Mouse (Mus musculus): ENCODE results near the gene Kmt5a. TPM values are rescaled to one million over a fixed set of nuclear protein-coding genes. Genes with fewer than 3 reads are reported as not detected.
A peak's percentile ranks its signal among the peaks of the same experiment; 100 is the strongest.

The Kmt5a gene
- polyA plus RNA-seq (2014; fragmentation: Nextera tagmentation; extraction: Ambion mirVana): 54.7 and 58.6 TPM in 2 replicates

- peak within 1 kb of the TSS; percentile 75 for H3K9ac ChIP-seq (ENCODE audit: low read depth, low read length)
- H3K4me3 ChIP-seq (ENCODE audit: low read length): peak within 1 kb of the TSS; percentile 74
- peak; percentile 98 for ATAC-seq (ENCODE audit: low FRiP score, low TSS enrichment)
- peak within 1 kb of the TSS; percentile 98 for H3K4me2 ChIP-seq (replicated peaks; ENCODE audit: low read depth, low read length)
- H3K27ac ChIP-seq (ENCODE audit: low read depth, low read length): peak within 1 kb of the TSS; percentile 93
- no peaks in the 10 kb centered on the region for H3K9me3 ChIP-seq (ENCODE audit: control insufficient read depth, low read length)
- no peaks in the 10 kb centered on the region for H3K27me3 ChIP-seq (ENCODE audit: control insufficient read depth, insufficient read depth, low read length)
- H3K4me1 ChIP-seq (ENCODE audit: control insufficient read depth, insufficient read depth, low read length): peaks cover 9% of the 10 kb centered on the region; the same call in 1 of the 2 replicates
- no peaks in the 10 kb centered on the region for H3K36me3 ChIP-seq (ENCODE audit: control insufficient read depth, insufficient read depth, low read length)
- WGBS: 1% methylated on average over 34 of the region's 34 CpGs
These were observed at the start of gene Kmt5a for GRCm38 (mm10) chr5:124439447-124440093. Kmt5a (plus strand) TSS chr5:124439930.

GRCm38 (mm10) chr5:124392412-124392811 lies 47.3 kb upstream of the Kmt5a start:
- WGBS: 96% methylated on average over 4 of the region's 4 CpGs
- no peak overlapping the region for H3K4me3 ChIP-seq (ENCODE audit: low read length)
- H3K36me3 ChIP-seq (ENCODE audit: control insufficient read depth, insufficient read depth, low read length): peaks cover 93% of the 10 kb centered on the region
- no peaks in the 10 kb centered on the region for H3K4me1 ChIP-seq (ENCODE audit: control insufficient read depth, insufficient read depth, low read length)
- no peaks in the 10 kb centered on the region for H3K9me3 ChIP-seq (ENCODE audit: control insufficient read depth, low read length)
- no peak for ATAC-seq (ENCODE audit: low FRiP score, low TSS enrichment)
- no peak overlapping the region for H3K4me2 ChIP-seq (replicated peaks; ENCODE audit: low read depth, low read length)
- H3K27ac ChIP-seq (ENCODE audit: low read depth, low read length): no peak overlapping the region
- H3K9ac ChIP-seq (ENCODE audit: low read depth, low read length): no peak overlapping the region
- H3K27me3 ChIP-seq (ENCODE audit: control insufficient read depth, insufficient read depth, low read length): no peaks in the 10 kb centered on the region

GRCm38 (mm10) chr5:124393726-124394125 lies 46.0 kb upstream of the Kmt5a start:
- Histone ChIP-seq H3K27ac (ENCODE audit: low read depth, low read length) (no peak overlapping the region), H3K4me3 (ENCODE audit: low read length) (no peak overlapping the region), H3K9ac (ENCODE audit: low read depth, low read length) (no peak overlapping the region), H3K4me2 (replicated peaks; ENCODE audit: low read depth, low read length) (no peak overlapping the region), H3K36me3 (ENCODE audit: control insufficient read depth, insufficient read depth, low read length) (peaks cover 95% of the 10 kb centered on the region), H3K27me3 (ENCODE audit: control insufficient read depth, insufficient read depth, low read length) (no peaks in the 10 kb centered on the region), H3K4me1 (ENCODE audit: control insufficient read depth, insufficient read depth, low read length) (no peaks in the 10 kb centered on the region), H3K9me3 (ENCODE audit: control insufficient read depth, low read length) (no peaks in the 10 kb centered on the region)
- 92% methylated on average over 7 of the region's 7 CpGs for WGBS
- ATAC-seq (ENCODE audit: low FRiP score, low TSS enrichment): no peak

- Histone ChIP-seq H3K36me3 (ENCODE audit: control insufficient read depth, insufficient read depth, low read length) (peaks cover 68% of the 10 kb centered on the region), H3K4me3 (ENCODE audit: low read length) (no peak overlapping the region), H3K9ac (ENCODE audit: low read depth, low read length) (no peak overlapping the region), H3K9me3 (ENCODE audit: control insufficient read depth, low read length) (no peaks in the 10 kb centered on the region), H3K27me3 (ENCODE audit: control insufficient read depth, insufficient read depth, low read length) (no peaks in the 10 kb centered on the region), H3K4me1 (ENCODE audit: control insufficient read depth, insufficient read depth, low read length) (no peaks in the 10 kb centered on the region), H3K4me2 (replicated peaks; ENCODE audit: low read depth, low read length) (no peak overlapping the region), H3K27ac (ENCODE audit: low read depth, low read length) (no peak overlapping the region)
- WGBS: 80% methylated on average over 3 of the region's 3 CpGs
- no peak for ATAC-seq (ENCODE audit: low FRiP score, low TSS enrichment)
These were observed 28.9 kb upstream of the Kmt5a start for GRCm38 (mm10) chr5:124410808-124411207.

GRCm38 (mm10) chr5:124412163-124412562 lies 27.6 kb upstream of the Kmt5a start:
- ATAC-seq (ENCODE audit: low FRiP score, low TSS enrichment): no peak
- Histone ChIP-seq H3K9me3 (ENCODE audit: control insufficient read depth, low read length) (no peaks in the 10 kb centered on the region), H3K9ac (ENCODE audit: low read depth, low read length) (no peak overlapping the region), H3K4me3 (ENCODE audit: low read length) (no peak overlapping the region), H3K27me3 (ENCODE audit: control insufficient read depth, insufficient read depth, low read length) (no peaks in the 10 kb centered on the region), H3K4me2 (replicated peaks; ENCODE audit: low read depth, low read length) (no peak overlapping the region), H3K36me3 (ENCODE audit: control insufficient read depth, insufficient read depth, low read length) (peaks cover 57% of the 10 kb centered on the region), H3K27ac (ENCODE audit: low read depth, low read length) (no peak overlapping the region), H3K4me1 (ENCODE audit: control insufficient read depth, insufficient read depth, low read length) (no peaks in the 10 kb centered on the region)
- WGBS: 89% methylated on average over 5 of the region's 5 CpGs

GRCm38 (mm10) chr5:124418903-124419302 lies 20.8 kb upstream of the Kmt5a start:
- WGBS: 97% methylated on average over 2 of the region's 2 CpGs
- no peak overlapping the region for H3K27ac ChIP-seq (ENCODE audit: low read depth, low read length)
- no peaks in the 10 kb centered on the region for H3K27me3 ChIP-seq (ENCODE audit: control insufficient read depth, insufficient read depth, low read length)
- H3K9ac ChIP-seq (ENCODE audit: low read depth, low read length): no peak overlapping the region
- ATAC-seq (ENCODE audit: low FRiP score, low TSS enrichment): no peak
- peaks cover 7% of the 10 kb centered on the region; the same call in 1 of the 2 replicates for H3K36me3 ChIP-seq (ENCODE audit: control insufficient read depth, insufficient read depth, low read length)
- H3K4me1 ChIP-seq (ENCODE audit: control insufficient read depth, insufficient read depth, low read length): peaks cover under 1% of the 10 kb centered on the region; the same call in 1 of the 2 replicates
- H3K4me3 ChIP-seq (ENCODE audit: low read length): no peak overlapping the region
- H3K4me2 ChIP-seq (replicated peaks; ENCODE audit: low read depth, low read length): no peak overlapping the region
- no peaks in the 10 kb centered on the region for H3K9me3 ChIP-seq (ENCODE audit: control insufficient read depth, low read length)

GRCm38 (mm10) chr5:124421786-124422185 lies 17.9 kb upstream of the Kmt5a start:
- 0 out of 2 replicates have a peak, but pooled peaks cover 4% of the 10 kb centered on the region for H3K36me3 ChIP-seq (ENCODE audit: control insufficient read depth, insufficient read depth, low read length)
- H3K9ac ChIP-seq (ENCODE audit: low read depth, low read length): no peak overlapping the region
- H3K4me1 ChIP-seq (ENCODE audit: control insufficient read depth, insufficient read depth, low read length): peaks cover 9% of the 10 kb centered on the region; the same call in 1 of the 2 replicates
- ATAC-seq (ENCODE audit: low FRiP score, low TSS enrichment): no peak
- no peak overlapping the region for H3K4me2 ChIP-seq (replicated peaks; ENCODE audit: low read depth, low read length)
- 98% methylated on average over 2 of the region's 2 CpGs for WGBS
- no peak overlapping the region for H3K4me3 ChIP-seq (ENCODE audit: low read length)
- no peaks in the 10 kb centered on the region for H3K27me3 ChIP-seq (ENCODE audit: control insufficient read depth, insufficient read depth, low read length)
- H3K9me3 ChIP-seq (ENCODE audit: control insufficient read depth, low read length): no peaks in the 10 kb centered on the region
- no peak overlapping the region for H3K27ac ChIP-seq (ENCODE audit: low read depth, low read length)

GRCm38 (mm10) chr5:124424200-124424722 lies 15.5 kb upstream of the Kmt5a start:
- WGBS: 2% methylated on average over 14 of the region's 14 CpGs
- Histone ChIP-seq H3K4me1 (ENCODE audit: control insufficient read depth, insufficient read depth, low read length) (peaks cover 9% of the 10 kb centered on the region; the same call in 1 of the 2 replicates), H3K9ac (ENCODE audit: low read depth, low read length) (peak overlapping the region; percentile 92), H3K9me3 (ENCODE audit: control insufficient read depth, low read length) (no peaks in the 10 kb centered on the region), H3K4me2 (replicated peaks; ENCODE audit: low read depth, low read length) (peak overlapping the region; percentile 73), H3K36me3 (ENCODE audit: control insufficient read depth, insufficient read depth, low read length) (0 out of 2 replicates have a peak, but pooled peaks cover 4% of the 10 kb centered on the region), H3K4me3 (ENCODE audit: low read length) (peak overlapping the region; percentile 99), H3K27me3 (ENCODE audit: control insufficient read depth, insufficient read depth, low read length) (no peaks in the 10 kb centered on the region), H3K27ac (ENCODE audit: low read depth, low read length) (peak overlapping the region; percentile 68; the same call in 1 of the 2 replicates)
- no peak for ATAC-seq (ENCODE audit: low FRiP score, low TSS enrichment)

- Histone ChIP-seq H3K4me2 (replicated peaks; ENCODE audit: low read depth, low read length) (peak overlapping the region; percentile 73), H3K36me3 (ENCODE audit: control insufficient read depth, insufficient read depth, low read length) (0 out of 2 replicates have a peak, but pooled peaks cover 4% of the 10 kb centered on the region), H3K4me1 (ENCODE audit: control insufficient read depth, insufficient read depth, low read length) (peaks cover 9% of the 10 kb centered on the region; the same call in 1 of the 2 replicates), H3K27ac (ENCODE audit: low read depth, low read length) (peak overlapping the region; percentile 68), H3K4me3 (ENCODE audit: low read length) (peak overlapping the region; percentile 99), H3K9me3 (ENCODE audit: control insufficient read depth, low read length) (no peaks in the 10 kb centered on the region), H3K9ac (ENCODE audit: low read depth, low read length) (peak overlapping the region; percentile 92), H3K27me3 (ENCODE audit: control insufficient read depth, insufficient read depth, low read length) (no peaks in the 10 kb centered on the region)
- peak; percentile 72 for ATAC-seq (ENCODE audit: low FRiP score, low TSS enrichment)
- under 1% methylated on average over 62 of the region's 63 CpGs for WGBS
These were observed 14.9 kb upstream of the Kmt5a start for GRCm38 (mm10) chr5:124424723-124425411.

Measured in kidney, embryonic 14.5 days (tissue).